15 mouse cellular contexts compared by ENCODE assay signal in the genomic region with DNA sequence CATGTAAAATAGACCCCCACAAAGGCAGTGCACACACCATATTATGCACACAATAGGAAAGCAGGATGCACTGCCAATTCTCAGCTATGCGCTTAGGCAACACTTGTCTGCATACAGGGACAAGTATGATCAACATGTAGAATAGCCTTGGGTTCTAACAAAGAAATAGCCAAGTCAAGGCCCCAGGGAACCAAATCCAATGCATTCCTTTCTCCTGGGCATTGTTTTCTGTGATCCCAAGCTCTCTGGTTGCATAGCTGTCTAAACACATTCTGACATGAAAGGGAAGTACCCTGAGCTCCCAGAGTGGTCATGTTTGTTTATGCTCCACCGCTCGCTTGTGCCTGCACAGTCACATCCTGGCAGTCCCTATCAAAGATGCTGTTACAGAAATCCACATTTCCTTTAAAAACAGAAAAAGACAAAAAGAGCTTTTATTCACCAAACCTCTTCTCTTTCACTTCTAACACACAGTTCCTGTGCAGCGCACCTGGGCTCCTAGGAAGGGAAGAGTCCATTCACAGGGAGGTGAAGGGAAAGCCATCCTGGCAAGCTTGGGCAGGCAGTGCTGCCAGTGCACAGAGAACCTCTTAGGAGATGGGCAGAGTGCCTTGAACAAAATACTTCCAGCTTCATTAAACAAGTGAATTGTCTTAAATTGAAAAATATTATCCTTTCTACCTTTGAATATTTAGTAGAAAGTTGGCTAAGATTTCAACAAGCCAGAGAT.
A peak's percentile ranks its signal among the peaks of the same experiment; 100 is the strongest.
DNase-seq lines count a peak whose midpoint lies in the region; ATAC-seq lines count a peak whose summit lies in the region.
"Had no signal": no experiment of that assay in that cellular context is flagged by ENCODE, and none has a peak within 500 bp of the region (broad histone marks: within the 10 kb centered on the region; RNA-seq: fewer than 3 reads in every experiment).

No protein-coding gene starts in this region.

- no peaks in the 10 kb centered on the region for H3K9me3 ChIP-seq in lung, embryonic 16.5 days (ENCODE audit: control insufficient read depth, low read length)
- H3K9me3 ChIP-seq in embryonic facial prominence, embryonic 15.5 days (replicated peaks) = no peaks in the 10 kb centered on the region; the same call in 1 of the 2 replicates
- H3K9me3 ChIP-seq: heart, embryonic 12.5 days; kidney, embryonic 15.5 days; limb, embryonic 10.5 days had no signal

- H3K27me3 ChIP-seq in lung, embryonic 16.5 days (ENCODE audit: control insufficient read depth, insufficient read depth, low read depth, low read length) = no peaks in the 10 kb centered on the region
- no peaks in the 10 kb centered on the region for H3K27me3 ChIP-seq in embryonic facial prominence, embryonic 15.5 days
- H3K27me3 ChIP-seq: heart, embryonic 12.5 days; kidney, embryonic 15.5 days had no signal

- H3K36me3 ChIP-seq in lung, embryonic 16.5 days (ENCODE audit: control insufficient read depth, insufficient read depth, low read length) = no peaks in the 10 kb centered on the region
- H3K36me3 ChIP-seq in embryonic facial prominence, embryonic 15.5 days = no peaks in the 10 kb centered on the region
- H3K36me3 ChIP-seq: heart, embryonic 12.5 days; kidney, embryonic 15.5 days; limb, embryonic 10.5 days had no signal

- H3K4me1 ChIP-seq in lung, embryonic 16.5 days (replicated peaks; ENCODE audit: control insufficient read depth, insufficient read depth, low read length) = no peaks in the 10 kb centered on the region
- H3K4me1 ChIP-seq in embryonic facial prominence, embryonic 15.5 days = peaks cover 4% of the 10 kb centered on the region; the same call in 1 of the 2 replicates
- H3K4me1 ChIP-seq: kidney, embryonic 15.5 days; limb, embryonic 10.5 days had no signal

- 26% methylated on average over 4 of the region's 4 CpGs for WGBS in lung, embryonic 16.5 days
- WGBS in embryonic facial prominence, embryonic 15.5 days = 45% methylated on average over 4 of the region's 4 CpGs

- no peak for ATAC-seq in lung, embryonic 16.5 days (ENCODE audit: low read depth)
- ATAC-seq in embryonic facial prominence, embryonic 15.5 days (ENCODE audit: insufficient number of reproducible peaks, low FRiP score, low TSS enrichment, low read depth) = peak; percentile 47; the same call in 1 of the 2 replicates

- no peak overlapping the region for H3K9ac ChIP-seq in lung, embryonic 16.5 days (ENCODE audit: low read length)
- no peak overlapping the region for H3K9ac ChIP-seq in embryonic facial prominence, embryonic 15.5 days
- H3K9ac ChIP-seq: heart, embryonic 12.5 days; kidney, embryonic 15.5 days; liver, embryonic 14.5 days had no signal

- DNase-seq in cerebellum, postnatal 14 days = peak; percentile 59 to 67
- DNase-seq in cerebellum, postnatal 36 days = no peak
- DNase-seq in lung, adult 18-20 months = no peak
- peak; percentile 57 for DNase-seq in retina, postnatal 1 day
- no peak for DNase-seq in urinary bladder, adult 18-20 months (ENCODE audit: low spot score in 2 of 2)
- DNase-seq in right cerebral cortex, adult 2 months (ENCODE audit: low spot score in 2 of 2) = no peak
- DNase-seq: cerebellum, adult 9-10 months; gastrocnemius, postnatal 10 days had no signal

- H3K4me2 ChIP-seq in lung, embryonic 16.5 days (ENCODE audit: low read depth, low read length) = no peak overlapping the region
- H3K4me2 ChIP-seq in embryonic facial prominence, embryonic 15.5 days (replicated peaks) = no peak overlapping the region
- H3K4me2 ChIP-seq: heart, embryonic 12.5 days; kidney, embryonic 15.5 days had no signal

- peak overlapping the region; percentile 15; the same call in 1 of the 2 replicates for H3K27ac ChIP-seq in lung, embryonic 16.5 days (ENCODE audit: low read length)
- H3K27ac ChIP-seq in embryonic facial prominence, embryonic 15.5 days (replicated peaks) = peak overlapping the region; percentile 29; the same call in 1 of the 2 replicates
- H3K27ac ChIP-seq: kidney, embryonic 15.5 days; limb, embryonic 10.5 days; liver, embryonic 14.5 days; macrophage had no signal

- H3K4me3 ChIP-seq in lung, embryonic 16.5 days (ENCODE audit: low read length) = no peak overlapping the region
- no peak overlapping the region for H3K4me3 ChIP-seq in embryonic facial prominence, embryonic 15.5 days (replicated peaks)
- H3K4me3 ChIP-seq: heart, embryonic 12.5 days; kidney, embryonic 15.5 days; limb, embryonic 10.5 days had no signal

Comparison
In these comparisons a context has a peak if more than half of its experiments do, and no peak if none do; other contexts are left out.
1. DNase-seq: peak in cerebellum, postnatal 14 days (2 of 2) and retina, postnatal 1 day (single experiment); none in cerebellum, postnatal 36 days (0 of 2), lung, adult 18-20 months (0 of 2), urinary bladder, adult 18-20 months (0 of 2) and right cerebral cortex, adult 2 months (0 of 2).